Mouse (Mus musculus): ENCODE results near the gene Kcnj9. TPM values are rescaled to one million over a fixed set of nuclear protein-coding genes. Genes with fewer than 3 reads are reported as not detected.

Gene Kcnj9
- polyA plus RNA-seq, 1 experiment, result 0.01 TPM

GRCm38 (mm10) chr1:172337411-172338185 is 8.5 kb upstream of the Kcnj9 start:
- H3K27me3 ChIP-seq (ENCODE audit: control insufficient read depth, insufficient read depth, insufficient read length), result peaks cover 52% of the 10 kb centered on the region
- TF ChIP-seq POLR2A (IDR thresholded peaks at IDR 0.05; ENCODE audit: insufficient read length, low read depth) (no peak), SRF (IDR thresholded peaks at IDR 0.05; ENCODE audit: control insufficient read depth, insufficient read length, low read depth) (no peak), MAX (IDR thresholded peaks at IDR 0.05; ENCODE audit: low read depth) (no peak), E2F4 (IDR thresholded peaks at IDR 0.05; ENCODE audit: insufficient read depth) (no peak), POLR2AphosphoS2 (IDR thresholded peaks at IDR 0.05; ENCODE audit: insufficient read length, low read depth) (no peak), CEBPB (IDR thresholded peaks at IDR 0.05; ENCODE audit: insufficient read depth, poor library complexity, severe bottlenecking) (no peak), TCF3 (IDR thresholded peaks at IDR 0.05; ENCODE audit: insufficient read length, low read depth) (no peak), USF1 (IDR thresholded peaks at IDR 0.05; ENCODE audit: low read depth) (no peak), TCF12 (IDR thresholded peaks at IDR 0.05; ENCODE audit: insufficient read depth, poor library complexity, severe bottlenecking) (no peak), MYOD1 (IDR thresholded peaks at IDR 0.05; ENCODE audit: control insufficient read depth in 1 of 3, insufficient read length in 2 of 3, low read depth in 2 of 3) (no peak), REST (IDR thresholded peaks at IDR 0.05; ENCODE audit: insufficient read depth, insufficient read length) (no peak), MYOG (IDR thresholded peaks at IDR 0.05; ENCODE audit: control insufficient read depth in 1 of 3, insufficient read depth in 1 of 3, insufficient read length in 2 of 3, low read depth in 2 of 3) (no peak)
- no peaks in the 10 kb centered on the region for H3K79me2 ChIP-seq (ENCODE audit: control insufficient read depth, insufficient read depth)
- H3K4me3 ChIP-seq, result no peak overlapping the region
- no peak overlapping the region for H3K4me2 ChIP-seq (ENCODE audit: low read depth)
- no peaks in the 10 kb centered on the region for H3K36me3 ChIP-seq (ENCODE audit: control insufficient read depth, insufficient read depth)
- H3ac ChIP-seq (ENCODE audit: control insufficient read depth, insufficient read length), result no peak overlapping the region

- H3K36me3 ChIP-seq (ENCODE audit: control insufficient read depth, insufficient read depth), result no peaks in the 10 kb centered on the region
- no peak overlapping the region for H3K4me3 ChIP-seq
- H3K4me2 ChIP-seq (ENCODE audit: low read depth), result no peak overlapping the region
- TF ChIP-seq MAX (IDR thresholded peaks at IDR 0.05; ENCODE audit: low read depth) (no peak), SRF (IDR thresholded peaks at IDR 0.05; ENCODE audit: control insufficient read depth, insufficient read length, low read depth) (no peak), POLR2A (IDR thresholded peaks at IDR 0.05; ENCODE audit: insufficient read length, low read depth) (no peak), USF1 (IDR thresholded peaks at IDR 0.05; ENCODE audit: low read depth) (no peak), MYOG (IDR thresholded peaks at IDR 0.05; ENCODE audit: control insufficient read depth in 1 of 3, insufficient read depth in 1 of 3, insufficient read length in 2 of 3, low read depth in 2 of 3) (no peak), REST (IDR thresholded peaks at IDR 0.05; ENCODE audit: insufficient read depth, insufficient read length) (no peak), TCF12 (IDR thresholded peaks at IDR 0.05; ENCODE audit: insufficient read depth, poor library complexity, severe bottlenecking) (no peak), POLR2AphosphoS2 (IDR thresholded peaks at IDR 0.05; ENCODE audit: insufficient read length, low read depth) (no peak), CEBPB (IDR thresholded peaks at IDR 0.05; ENCODE audit: insufficient read depth, poor library complexity, severe bottlenecking) (no peak), E2F4 (IDR thresholded peaks at IDR 0.05; ENCODE audit: insufficient read depth) (no peak), MYOD1 (IDR thresholded peaks at IDR 0.05; ENCODE audit: control insufficient read depth in 1 of 3, insufficient read length in 2 of 3, low read depth in 2 of 3) (no peak), TCF3 (IDR thresholded peaks at IDR 0.05; ENCODE audit: insufficient read length, low read depth) (no peak)
- H3ac ChIP-seq (ENCODE audit: control insufficient read depth, insufficient read length), result no peak overlapping the region
- H3K79me2 ChIP-seq (ENCODE audit: control insufficient read depth, insufficient read depth), result no peaks in the 10 kb centered on the region
- peaks cover 36% of the 10 kb centered on the region for H3K27me3 ChIP-seq (ENCODE audit: control insufficient read depth, insufficient read depth, insufficient read length)
Measured at GRCm38 (mm10) chr1:172335804-172336203, 6.7 kb upstream of the Kcnj9 start.

GRCm38 (mm10) chr1:172333512-172333911 is 4.4 kb upstream of the Kcnj9 start:
- Histone ChIP-seq H3K79me2 (ENCODE audit: control insufficient read depth, insufficient read depth) (no peaks in the 10 kb centered on the region), H3ac (ENCODE audit: control insufficient read depth, insufficient read length) (no peak overlapping the region), H3K4me3 (no peak overlapping the region), H3K4me2 (ENCODE audit: low read depth) (no peak overlapping the region), H3K36me3 (ENCODE audit: control insufficient read depth, insufficient read depth) (no peaks in the 10 kb centered on the region), H3K27me3 (ENCODE audit: control insufficient read depth, insufficient read depth, insufficient read length) (peaks cover 30% of the 10 kb centered on the region)
- no peak for TF ChIP-seq REST (IDR thresholded peaks at IDR 0.05; ENCODE audit: insufficient read depth, insufficient read length)
- no peak for TF ChIP-seq TCF3 (IDR thresholded peaks at IDR 0.05; ENCODE audit: insufficient read length, low read depth)
- TF ChIP-seq E2F4 (IDR thresholded peaks at IDR 0.05; ENCODE audit: insufficient read depth), result no peak
- TF ChIP-seq CEBPB (IDR thresholded peaks at IDR 0.05; ENCODE audit: insufficient read depth, poor library complexity, severe bottlenecking), result no peak
- no peak for TF ChIP-seq MYOG (IDR thresholded peaks at IDR 0.05; ENCODE audit: control insufficient read depth in 1 of 3, insufficient read depth in 1 of 3, insufficient read length in 2 of 3, low read depth in 2 of 3)
- no peak for TF ChIP-seq POLR2AphosphoS2 (IDR thresholded peaks at IDR 0.05; ENCODE audit: insufficient read length, low read depth)
- TF ChIP-seq MAX (IDR thresholded peaks at IDR 0.05; ENCODE audit: low read depth), result no peak
- no peak for TF ChIP-seq SRF (IDR thresholded peaks at IDR 0.05; ENCODE audit: control insufficient read depth, insufficient read length, low read depth)
- no peak for TF ChIP-seq MYOD1 (IDR thresholded peaks at IDR 0.05; ENCODE audit: control insufficient read depth in 1 of 3, insufficient read length in 2 of 3, low read depth in 2 of 3)
- TF ChIP-seq USF1 (IDR thresholded peaks at IDR 0.05; ENCODE audit: low read depth), result no peak
- no peak for TF ChIP-seq TCF12 (IDR thresholded peaks at IDR 0.05; ENCODE audit: insufficient read depth, poor library complexity, severe bottlenecking)
- no peak for TF ChIP-seq POLR2A (IDR thresholded peaks at IDR 0.05; ENCODE audit: insufficient read length, low read depth)

- TF ChIP-seq E2F4 (IDR thresholded peaks at IDR 0.05; ENCODE audit: insufficient read depth) (no peak), TCF12 (IDR thresholded peaks at IDR 0.05; ENCODE audit: insufficient read depth, poor library complexity, severe bottlenecking) (no peak), MYOD1 (IDR thresholded peaks at IDR 0.05; ENCODE audit: control insufficient read depth in 1 of 3, insufficient read length in 2 of 3, low read depth in 2 of 3) (no peak), SRF (IDR thresholded peaks at IDR 0.05; ENCODE audit: control insufficient read depth, insufficient read length, low read depth) (no peak), USF1 (IDR thresholded peaks at IDR 0.05; ENCODE audit: low read depth) (no peak), REST (IDR thresholded peaks at IDR 0.05; ENCODE audit: insufficient read depth, insufficient read length) (no peak), TCF3 (IDR thresholded peaks at IDR 0.05; ENCODE audit: insufficient read length, low read depth) (no peak)
- no peak overlapping the region for H3ac ChIP-seq (ENCODE audit: control insufficient read depth, insufficient read length)
- no peak overlapping the region for H3K4me3 ChIP-seq
- H3K79me2 ChIP-seq (ENCODE audit: control insufficient read depth, insufficient read depth), result no peaks in the 10 kb centered on the region
- H3K4me2 ChIP-seq (ENCODE audit: low read depth), result no peak overlapping the region
- peaks cover 30% of the 10 kb centered on the region for H3K27me3 ChIP-seq (ENCODE audit: control insufficient read depth, insufficient read depth, insufficient read length)
- no peaks in the 10 kb centered on the region for H3K36me3 ChIP-seq (ENCODE audit: control insufficient read depth, insufficient read depth)
Measured at GRCm38 (mm10) chr1:172332925-172333324, 3.8 kb upstream of the Kcnj9 start.

Measured in myocyte (in vitro differentiated cells).